Mouse (Mus musculus) skeletal muscle tissue, adult 2 months (tissue): ENCODE data around the gene Mbd3.

ENCODE experiments used
- DNase-seq: peaks from one replicate; pipeline ENCODE4 v3.0.0-alpha.2; 2012; ENCODE audit warnings: low read depth, low spot score

Mbd3 gene

GRCm38 (mm10) chr10:80425041-80425440, 25.7 kb upstream of the Mbd3 start:
- no peak for DNase-seq

GRCm38 (mm10) chr10:80423562-80423961, 24.2 kb upstream of the Mbd3 start:
- no peak for DNase-seq

GRCm38 (mm10) chr10:80421651-80422472, 22.5 kb upstream of the Mbd3 start:
- no peak for DNase-seq

GRCm38 (mm10) chr10:80421208-80421607, 21.9 kb upstream of the Mbd3 start:
- DNase-seq: no peak

- DNase-seq: no peak
Measured at GRCm38 (mm10) chr10:80420729-80421128, 21.4 kb upstream of the Mbd3 start.

- no peak for DNase-seq
Measured at GRCm38 (mm10) chr10:80419419-80419818, 20.1 kb upstream of the Mbd3 start.

- no peak for DNase-seq
Measured at GRCm38 (mm10) chr10:80418311-80418710, 19.0 kb upstream of the Mbd3 start.

- no peak for DNase-seq
Measured at GRCm38 (mm10) chr10:80417841-80418240, 18.5 kb upstream of the Mbd3 start.

GRCm38 (mm10) chr10:80417371-80417770, 18.0 kb upstream of the Mbd3 start:
- no peak for DNase-seq

GRCm38 (mm10) chr10:80415566-80415965, 16.2 kb upstream of the Mbd3 start:
- no peak for DNase-seq

- DNase-seq: no peak
Measured at GRCm38 (mm10) chr10:80412656-80413541, 13.5 kb upstream of the Mbd3 start.

GRCm38 (mm10) chr10:80407924-80408323, 8.6 kb upstream of the Mbd3 start:
- DNase-seq: no peak

- peak; percentile 95 for DNase-seq
Measured at GRCm38 (mm10) chr10:80406684-80407501, 7.5 kb upstream of the Mbd3 start, which contains the start of gene Uqcr11. TSS of gene Uqcr11 (minus strand) at chr10:80406830.

- no peak for DNase-seq
Measured at GRCm38 (mm10) chr10:80405481-80406173, 6.3 kb upstream of the Mbd3 start.

- DNase-seq: no peak
Measured at GRCm38 (mm10) chr10:80403044-80403692, 3.8 kb upstream of the Mbd3 start.

- no peak for DNase-seq
Measured at GRCm38 (mm10) chr10:80400704-80401161, 1.4 kb upstream of the Mbd3 start.

- DNase-seq: no peak
Measured at GRCm38 (mm10) chr10:80399973-80400703, 788 bp upstream of the Mbd3 start.

GRCm38 (mm10) chr10:80398719-80399190, 595 bp downstream of the Mbd3 start:
- DNase-seq: peak; percentile 100

- DNase-seq: no peak
Measured at GRCm38 (mm10) chr10:80398174-80398535, 1.2 kb downstream of the Mbd3 start.
